Mouse (Mus musculus) MEL (cell line): Measurements from ENCODE around the gene Tnfaip8l3. TPM values are rescaled to one million over a fixed set of nuclear protein-coding genes. Genes with fewer than 3 reads are reported as not detected.

Experiments used
- DNase-seq: peaks from one replicate; pipeline ENCODE4 v3.0.0; 2011; ENCODE audit warnings: low read depth, low spot score
- H3K27ac ChIP-seq: 2 replicates; pipeline ENCODE4 v1.5.1; 2012; ENCODE audit warnings: low read depth, mild to moderate bottlenecking, control low read depth, low read length, moderate library complexity; ENCODE audit not compliant: control insufficient read depth
- H3K27me3 ChIP-seq, 2 experiments: fragments of 150-350 bp in 1 of 2; sonication (generic) in 1 of 2; 2 replicates each; pipeline ENCODE4 v1.6.1; 2012; ENCODE audit warnings: low read length in 2 of 2, mild to moderate bottlenecking in 2 of 2, improper control_type of control experiment in 1 of 2, moderate library complexity in 1 of 2; ENCODE audit not compliant: insufficient read depth in 2 of 2, control insufficient read depth in 1 of 2
- H3K36me3 ChIP-seq, 2 experiments: 2 replicates each; pipeline ENCODE4 v1.6.1; 2012 to 2014; ENCODE audit warnings: low read length in 2 of 2, improper control_type of control experiment in 1 of 2, inconsistent platforms in 1 of 2, mild to moderate bottlenecking in 1 of 2; ENCODE audit not compliant: insufficient read depth in 2 of 2, control insufficient read depth in 1 of 2
- H3K4me1 ChIP-seq, 2 experiments: fragments of 150-350 bp in 1 of 2; sonication (generic) in 1 of 2; 2 replicates each; pipeline ENCODE4 v1.6.1; 2012; ENCODE audit warnings: low read length in 2 of 2, improper control_type of control experiment in 1 of 2, mild to moderate bottlenecking in 1 of 2; ENCODE audit not compliant: insufficient read depth in 2 of 2, control insufficient read depth in 1 of 2
- H3K4me3 ChIP-seq, 2 experiments: fragments of 150-350 bp in 1 of 2; sonication (generic) in 1 of 2; 2 replicates each; pipeline ENCODE4 v1.5.1; 2012; ENCODE audit warnings: low read depth in 2 of 2, low read length in 2 of 2, mild to moderate bottlenecking in 2 of 2, moderate library complexity in 2 of 2, control low read depth in 1 of 2, improper control_type of control experiment in 1 of 2; ENCODE audit not compliant: control insufficient read depth in 1 of 2, insufficient read depth in 1 of 2
- H3K79me2 ChIP-seq: 2 replicates; pipeline ENCODE4 v1.6.1; 2012; ENCODE audit warnings: mild to moderate bottlenecking, low read length, moderate library complexity; ENCODE audit not compliant: control insufficient read depth, poor library complexity, insufficient read depth
- H3K9ac ChIP-seq: 2 replicates; pipeline ENCODE4 v1.6.1; 2012; ENCODE audit warnings: low read depth, mild to moderate bottlenecking, control low read depth, low read length, moderate library complexity; ENCODE audit not compliant: control insufficient read depth, poor library complexity, severe bottlenecking
- H3K9me3 ChIP-seq: fragments of 150-350 bp; sonication (generic); replicated peaks from 2 replicates; pipeline ENCODE4 v1.6.1; 2012; ENCODE audit warnings: mild to moderate bottlenecking, low read length, improper control_type of control experiment, moderate library complexity; ENCODE audit not compliant: insufficient read depth
- CHD1 ChIP-seq: IDR thresholded peaks from 2 replicates; pipeline ENCODE4 v1.6.1; 2012; ENCODE audit warnings: low read depth, mild to moderate bottlenecking, inconsistent platforms, low read length, improper control_type of control experiment
- CHD2 ChIP-seq: IDR thresholded peaks from 2 replicates; pipeline ENCODE4 v1.6.1; 2011; ENCODE audit warnings: low read length, improper control_type of control experiment
- CTCF ChIP-seq, 3 experiments: IDR thresholded peaks in 2 of 3; conservative IDR thresholded peaks in 1 of 3; 2 replicates each; pipeline ENCODE4 v1.5.1; 2011 to 2012; ENCODE audit warnings: low read length in 3 of 3, low read depth in 2 of 3, mild to moderate bottlenecking in 2 of 3, improper control_type of control experiment in 1 of 3, inconsistent platforms in 1 of 3, mixed read lengths in 1 of 3, moderate library complexity in 1 of 3; ENCODE audit not compliant: control insufficient read depth in 1 of 3, insufficient read depth in 1 of 3, poor library complexity in 1 of 3, severe bottlenecking in 1 of 3
- E2F4 ChIP-seq: IDR thresholded peaks from 2 replicates; pipeline ENCODE4 v1.6.1; 2011; ENCODE audit warnings: low read depth, low read length, improper control_type of control experiment, borderline replicate concordance
- ELF1 ChIP-seq: IDR thresholded peaks from 2 replicates; pipeline ENCODE4 v1.6.1; 2014; ENCODE audit warnings: low read depth, mild to moderate bottlenecking, inconsistent platforms, low read length, improper control_type of control experiment, moderate library complexity
- EP300 ChIP-seq, 2 experiments: IDR thresholded peaks; 2 replicates each; pipeline ENCODE4 v1.6.1; 2011; ENCODE audit warnings: improper control_type of control experiment in 2 of 2, low read length in 2 of 2, low read depth in 1 of 2, mild to moderate bottlenecking in 1 of 2
- GABPA ChIP-seq: IDR thresholded peaks from 2 replicates; pipeline ENCODE4 v1.6.1; 2012; ENCODE audit warnings: low read depth, mild to moderate bottlenecking, inconsistent platforms, low read length, improper control_type of control experiment, moderate library complexity
- GATA1 ChIP-seq: IDR thresholded peaks from 2 replicates; pipeline ENCODE4 v1.6.1; 2011; ENCODE audit warnings: low read depth, low read length, improper control_type of control experiment
- HCFC1 ChIP-seq: IDR thresholded peaks from 2 replicates; pipeline ENCODE4 v1.6.1; 2012; ENCODE audit warnings: low read depth, mild to moderate bottlenecking, inconsistent platforms, low read length, improper control_type of control experiment, moderate library complexity
- JUND ChIP-seq: IDR thresholded peaks from 2 replicates; pipeline ENCODE4 v1.6.1; 2011; ENCODE audit warnings: low read depth, mild to moderate bottlenecking, improper control_type of control experiment, low read length
- KAT2A ChIP-seq: conservative IDR thresholded peaks from 2 replicates; pipeline ENCODE4 v1.6.1; 2012; ENCODE audit warnings: low read depth, low read length, improper control_type of control experiment, inconsistent platforms
- MEF2A ChIP-seq: IDR thresholded peaks from 2 replicates; pipeline ENCODE4 v1.6.1; 2014; ENCODE audit warnings: low read depth, mild to moderate bottlenecking, inconsistent platforms, low read length, improper control_type of control experiment; ENCODE audit not compliant: poor library complexity, insufficient replicate concordance, severe bottlenecking; ENCODE audit errors: extremely low read depth
- MXI1 ChIP-seq: IDR thresholded peaks from 2 replicates; pipeline ENCODE4 v1.6.1; 2011; ENCODE audit warnings: mild to moderate bottlenecking, low read depth, low read length, improper control_type of control experiment
- MYC ChIP-seq: IDR thresholded peaks from 2 replicates; pipeline ENCODE4 v1.6.1; 2011; ENCODE audit warnings: low read depth, mild to moderate bottlenecking, low read length, improper control_type of control experiment, moderate library complexity
- NRF1 ChIP-seq: IDR thresholded peaks from 2 replicates; pipeline ENCODE4 v1.6.1; 2014; ENCODE audit warnings: low read depth, mild to moderate bottlenecking, inconsistent platforms, low read length, improper control_type of control experiment, moderate library complexity; ENCODE audit not compliant: poor library complexity, insufficient read depth, severe bottlenecking
- POLR2AphosphoS2 ChIP-seq: IDR thresholded peaks from 2 replicates; pipeline ENCODE4 v1.6.1; 2011; ENCODE audit warnings: low read length, improper control_type of control experiment
- POLR2AphosphoS5 ChIP-seq: IDR thresholded peaks from 2 replicates; pipeline ENCODE4 v1.6.1; 2012; ENCODE audit warnings: low read depth, borderline replicate concordance, mild to moderate bottlenecking, inconsistent platforms, low read length, moderate library complexity, mixed read lengths
- RAD21 ChIP-seq: IDR thresholded peaks from 2 replicates; pipeline ENCODE4 v1.6.1; 2011; ENCODE audit warnings: mild to moderate bottlenecking, low read depth, low read length, improper control_type of control experiment
- SIN3A ChIP-seq: IDR thresholded peaks from 2 replicates; pipeline ENCODE4 v1.6.1; 2012; ENCODE audit warnings: low read length, improper control_type of control experiment, inconsistent platforms
- TAL1 ChIP-seq: IDR thresholded peaks from 2 replicates; pipeline ENCODE4 v1.6.1; 2012; ENCODE audit warnings: mild to moderate bottlenecking, inconsistent platforms, low read length, moderate library complexity, mixed read lengths
- TBP ChIP-seq: IDR thresholded peaks from 2 replicates; pipeline ENCODE4 v1.8.0; 2011; ENCODE audit warnings: low read depth, low read length, improper control_type of control experiment
- TCF12 ChIP-seq: IDR thresholded peaks from 2 replicates; pipeline ENCODE4 v1.6.1; 2014; ENCODE audit warnings: low read depth, mild to moderate bottlenecking, inconsistent platforms, low read length, improper control_type of control experiment, moderate library complexity
- UBTF ChIP-seq: IDR thresholded peaks from 2 replicates; pipeline ENCODE4 v1.6.1; 2012; ENCODE audit warnings: low read depth, mild to moderate bottlenecking, inconsistent platforms, low read length, improper control_type of control experiment, moderate library complexity, borderline replicate concordance; ENCODE audit not compliant: insufficient read depth
- ZC3H11A ChIP-seq: IDR thresholded peaks from 2 replicates; pipeline ENCODE4 v1.6.1; 2012; ENCODE audit warnings: low read depth, mild to moderate bottlenecking, inconsistent platforms, low read length, improper control_type of control experiment
- ZKSCAN1 ChIP-seq: IDR thresholded peaks from 2 replicates; pipeline ENCODE4 v1.6.1; 2012; ENCODE audit warnings: low read depth, mild to moderate bottlenecking, inconsistent platforms, low read length, improper control_type of control experiment, moderate library complexity
- ZMIZ1 ChIP-seq: IDR thresholded peaks from 2 replicates; pipeline ENCODE4 v1.6.1; 2012; ENCODE audit warnings: low read depth, mild to moderate bottlenecking, inconsistent platforms, low read length, improper control_type of control experiment, moderate library complexity
- ZNF384 ChIP-seq: IDR thresholded peaks from 2 replicates; pipeline ENCODE4 v1.6.1; 2012; ENCODE audit warnings: low read depth, mild to moderate bottlenecking, inconsistent platforms, low read length, improper control_type of control experiment
- polyA plus RNA-seq, 2 experiments: library from polyadenylated mRNA; stranded (reverse) in 1 of 2; unstranded in 1 of 2; fragments of >175 nt in 1 of 2; fragments of >200 nt in 1 of 2; gene quantifications; 2 replicates each; pipeline versions ENCODE4 v1.2.1 to v1.2.4; 2012; ENCODE audit warnings: low replicate concordance in 2 of 2, low read depth in 1 of 2; ENCODE audit not compliant: insufficient read length in 2 of 2, insufficient read depth in 1 of 2, missing spikeins in 1 of 2
- total RNA-seq: library from RNA; depleted of rRNA; stranded (reverse); fragments of 300-350 nt; gene quantifications from 2 replicates; pipeline ENCODE4 v1.2.3, GENCODE M21; 2012

Gene Tnfaip8l3
- total and polyA plus RNA-seq, 3 experiments, result not detected

DNA sequence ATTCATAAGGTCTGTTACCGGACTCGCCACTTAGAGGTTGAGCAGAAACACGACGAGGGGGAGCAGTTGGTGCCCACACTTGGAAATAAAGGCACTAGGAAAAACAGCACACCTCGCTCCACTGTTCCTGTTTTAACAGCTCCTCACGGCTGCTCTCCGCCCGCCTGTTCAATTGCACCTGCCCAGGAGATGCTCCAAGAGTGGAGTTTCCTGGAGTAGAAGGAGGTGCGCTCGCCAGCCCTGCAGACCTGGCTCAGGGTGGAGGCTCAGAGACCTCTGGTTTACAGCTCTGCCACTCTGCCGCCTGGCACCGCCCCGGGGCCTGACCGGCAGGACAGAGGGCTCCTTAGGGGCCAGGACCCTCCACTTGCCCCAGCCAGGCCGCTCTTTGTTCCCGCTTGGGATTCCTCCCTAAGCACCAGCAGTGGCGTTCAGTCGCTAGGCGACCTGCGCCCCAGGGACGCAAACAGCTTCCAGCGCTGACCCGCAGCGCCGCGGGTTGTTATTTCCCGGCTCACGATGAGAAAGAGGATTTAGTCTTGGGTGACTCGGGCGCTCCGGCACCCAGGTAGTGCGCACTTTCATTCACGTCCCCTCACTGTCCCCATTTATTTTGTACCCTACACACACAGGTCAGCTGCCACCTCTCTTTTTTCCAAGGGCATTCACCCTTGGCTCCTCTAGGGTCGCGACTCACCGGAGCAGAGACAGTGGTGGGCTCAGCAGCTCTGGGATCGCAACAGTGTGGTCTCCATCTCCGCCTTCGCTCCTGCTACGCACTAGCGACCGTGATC is 93.7 kb downstream of the Tnfaip8l3 start:
- Histone ChIP-seq H3K79me2 (no peaks in the 10 kb centered on the region), H3K4me1 (no peaks in the 10 kb centered on the region), H3K27ac (no peak overlapping the region), H3K4me3 (no peak overlapping the region), H3K9me3 (no peaks in the 10 kb centered on the region), H3K27me3 (no peaks in the 10 kb centered on the region), H3K9ac (no peak overlapping the region), H3K36me3 (no peaks in the 10 kb centered on the region)
- TF ChIP-seq GABPA (no peak), ELF1 (no peak), TBP (no peak), ZC3H11A (no peak), ZMIZ1 (no peak), ZKSCAN1 (no peak), MEF2A (no peak), E2F4 (no peak), MXI1 (no peak), SIN3A (no peak), UBTF (no peak), CHD1 (no peak), KAT2A (no peak), EP300 (IDR thresholded peaks at IDR 0.05; ENCODE audit: low read depth in 1 of 2, low read length in 2 of 2) (no peak), NRF1 (no peak), TAL1 (no peak), CTCF (IDR thresholded peaks at IDR 0.05 in 2 of 3, conservative IDR thresholded peaks at IDR 0.05 in 1 of 3; ENCODE audit: control insufficient read depth in 1 of 3, insufficient read depth in 1 of 3, low read depth in 2 of 3, low read length in 3 of 3, poor library complexity in 1 of 3, severe bottlenecking in 1 of 3) (no peak)
- DNase-seq, result no peak

DNA sequence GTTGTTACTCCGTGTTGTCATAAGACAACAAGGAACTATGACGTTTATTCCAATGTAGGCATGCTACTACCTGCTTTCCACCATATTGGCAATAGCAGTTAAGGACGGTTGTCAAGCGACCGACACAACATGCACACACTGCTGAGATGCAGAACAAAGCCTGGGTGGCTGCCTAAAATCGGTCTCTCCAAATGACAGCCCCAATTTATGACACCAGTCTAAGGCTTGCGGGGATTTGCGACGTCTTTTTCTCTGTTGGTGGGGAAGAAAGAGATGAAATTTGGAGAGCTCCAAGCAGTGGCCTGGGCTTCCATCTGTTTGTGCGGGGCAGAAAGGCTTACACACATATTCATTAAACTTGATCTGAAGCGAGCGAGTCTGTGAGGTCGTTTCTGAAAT is 94.3 kb downstream of the Tnfaip8l3 start:
- TF ChIP-seq TCF12 (no peak), MYC (no peak), ELF1 (no peak), ZNF384 (no peak), TBP (no peak), CTCF (IDR thresholded peaks at IDR 0.05 in 2 of 3, conservative IDR thresholded peaks at IDR 0.05 in 1 of 3; ENCODE audit: control insufficient read depth in 1 of 3, insufficient read depth in 1 of 3, low read depth in 2 of 3, low read length in 3 of 3, poor library complexity in 1 of 3, severe bottlenecking in 1 of 3) (no peak), KAT2A (no peak), POLR2AphosphoS5 (no peak), POLR2AphosphoS2 (no peak), RAD21 (no peak), GATA1 (no peak), NRF1 (no peak), E2F4 (no peak), ZMIZ1 (no peak), UBTF (no peak), JUND (no peak), HCFC1 (no peak), CHD2 (no peak), GABPA (no peak), ZKSCAN1 (no peak)
- DNase-seq, result no peak
- Histone ChIP-seq H3K4me1 (no peaks in the 10 kb centered on the region), H3K4me3 (no peak overlapping the region), H3K36me3 (no peaks in the 10 kb centered on the region), H3K27me3 (no peaks in the 10 kb centered on the region), H3K9me3 (no peaks in the 10 kb centered on the region), H3K9ac (no peak overlapping the region), H3K27ac (no peak overlapping the region), H3K79me2 (no peaks in the 10 kb centered on the region)
